Mouse (Mus musculus): ENCODE data around the gene Stk19. TPM values are rescaled to one million over a fixed set of nuclear protein-coding genes. Genes with fewer than 3 reads are reported as not detected.

Stk19 gene
- 18.5 and 20.3 TPM in 2 replicates for polyA plus RNA-seq (2012; ENCODE audit: insufficient read depth, insufficient read length, missing spikeins)

DNA sequence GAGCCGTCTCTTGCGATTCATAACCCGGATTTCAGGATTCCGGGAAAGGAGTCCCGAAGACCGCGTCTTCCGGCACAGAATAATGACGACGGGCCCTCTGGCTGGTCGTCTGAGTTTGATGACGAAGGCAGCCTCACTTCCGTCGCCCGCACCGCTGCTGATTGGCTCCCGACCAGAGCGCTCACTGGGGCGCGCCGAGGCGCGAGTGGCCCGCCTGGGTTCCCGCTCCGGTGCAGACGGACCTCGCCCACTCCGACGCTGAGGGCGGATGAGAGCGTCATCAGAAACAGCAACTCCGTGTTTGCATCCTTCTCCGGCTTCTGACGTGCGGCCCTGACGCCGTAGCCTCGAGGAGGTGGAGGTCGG lies at the start of gene Stk19, which contains the start of gene Dxo:
Gene Stk19 (minus strand): TSS at position 90 of the 366 bp plus-strand sequence.
Gene Dxo (plus strand): TSS at position 164 of the 366 bp plus-strand sequence.
- Histone ChIP-seq H3K4me1 (ENCODE audit: control insufficient read depth, insufficient read depth, insufficient read length, low read length) (0 out of 2 replicates have a peak, but pooled peaks cover 4% of the 10 kb centered on the region), H3K4me3 (ENCODE audit: insufficient read depth, low read depth, low read length) (peak within 1 kb of the TSS; percentile 83), H3K27ac (replicated peaks; ENCODE audit: low read depth, low read length) (peak within 1 kb of the TSS; percentile 39)

DNA sequence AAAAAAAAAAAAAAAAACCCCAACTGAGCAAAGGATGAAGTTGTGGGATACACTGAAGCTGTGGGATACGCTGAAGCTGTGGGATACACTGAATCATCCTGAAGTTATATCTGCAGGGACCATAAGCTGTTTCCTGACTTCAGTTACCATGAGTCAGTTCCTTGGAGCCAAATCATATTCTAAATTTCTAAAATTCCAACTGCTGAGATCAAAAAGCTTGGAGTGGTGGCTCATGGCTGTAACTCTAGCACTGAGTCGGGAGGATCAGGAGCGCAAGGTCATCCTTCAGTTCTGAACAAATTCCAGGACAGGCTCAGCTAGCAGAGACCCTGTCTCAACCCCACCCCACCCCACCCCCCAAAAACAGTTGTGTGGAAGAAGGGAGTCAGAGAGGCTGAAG lies 48.9 kb upstream of the Stk19 start:
- Histone ChIP-seq H3K4me3 (ENCODE audit: insufficient read depth, low read depth, low read length) (no peak overlapping the region), H3K4me1 (ENCODE audit: control insufficient read depth, insufficient read depth, insufficient read length, low read length) (no peaks in the 10 kb centered on the region), H3K27ac (replicated peaks; ENCODE audit: low read depth, low read length) (no peak overlapping the region)

GRCm38 (mm10) chr17:34884704-34885103 lies 48.0 kb upstream of the Stk19 start:
- Histone ChIP-seq H3K4me3 (ENCODE audit: insufficient read depth, low read depth, low read length) (no peak overlapping the region), H3K27ac (replicated peaks; ENCODE audit: low read depth, low read length) (no peak overlapping the region), H3K4me1 (ENCODE audit: control insufficient read depth, insufficient read depth, insufficient read length, low read length) (0 out of 2 replicates have a peak, but pooled peaks cover 2% of the 10 kb centered on the region)

GRCm38 (mm10) chr17:34883332-34883731 lies 46.6 kb upstream of the Stk19 start:
- Histone ChIP-seq H3K27ac (replicated peaks; ENCODE audit: low read depth, low read length) (no peak overlapping the region), H3K4me3 (ENCODE audit: insufficient read depth, low read depth, low read length) (no peak overlapping the region), H3K4me1 (ENCODE audit: control insufficient read depth, insufficient read depth, insufficient read length, low read length) (0 out of 2 replicates have a peak, but pooled peaks cover 2% of the 10 kb centered on the region)

- peak within 1 kb of the TSS; percentile 26; the same call in 1 of the 2 replicates for H3K4me3 ChIP-seq (ENCODE audit: insufficient read depth, low read depth, low read length)
Measured at GRCm38 (mm10) chr17:34881683-34882310, 45.1 kb upstream of the Stk19 start, which contains the start of gene Gm20547. Gm20547 (minus strand) TSS chr17:34882042.

GRCm38 (mm10) chr17:34881166-34881565 lies 44.4 kb upstream of the Stk19 start:
- no peak overlapping the region for H3K4me3 ChIP-seq (ENCODE audit: insufficient read depth, low read depth, low read length)
- H3K4me1 ChIP-seq (ENCODE audit: control insufficient read depth, insufficient read depth, insufficient read length, low read length): 0 out of 2 replicates have a peak, but pooled peaks cover 2% of the 10 kb centered on the region
- no peak overlapping the region for H3K27ac ChIP-seq (replicated peaks; ENCODE audit: low read depth, low read length)

More at GRCm38 (mm10) chr17:34881683-34882310, 45.1 kb upstream of the Stk19 start, which contains the start of gene Gm20547:
- 0 out of 2 replicates have a peak, but pooled peaks cover 2% of the 10 kb centered on the region for H3K4me1 ChIP-seq (ENCODE audit: control insufficient read depth, insufficient read depth, insufficient read length, low read length)
- no peak within 1 kb of the TSS for H3K27ac ChIP-seq (replicated peaks; ENCODE audit: low read depth, low read length)

- peak within 1 kb of the TSS; percentile 28; the same call in 1 of the 2 replicates for H3K4me3 ChIP-seq (ENCODE audit: insufficient read depth, low read depth, low read length)
- H3K4me1 ChIP-seq (ENCODE audit: control insufficient read depth, insufficient read depth, insufficient read length, low read length): 0 out of 2 replicates have a peak, but pooled peaks cover 2% of the 10 kb centered on the region
- H3K27ac ChIP-seq (replicated peaks; ENCODE audit: low read depth, low read length): no peak within 1 kb of the TSS
Measured at GRCm38 (mm10) chr17:34879336-34879879, 42.7 kb upstream of the Stk19 start, which contains the start of gene Zbtb12. Zbtb12 (plus strand) TSS chr17:34879483.

GRCm38 (mm10) chr17:34874321-34874720 lies 37.6 kb upstream of the Stk19 start:
- Histone ChIP-seq H3K27ac (replicated peaks; ENCODE audit: low read depth, low read length) (no peak overlapping the region), H3K4me1 (ENCODE audit: control insufficient read depth, insufficient read depth, insufficient read length, low read length) (no peaks in the 10 kb centered on the region), H3K4me3 (ENCODE audit: insufficient read depth, low read depth, low read length) (no peak overlapping the region)

DNA sequence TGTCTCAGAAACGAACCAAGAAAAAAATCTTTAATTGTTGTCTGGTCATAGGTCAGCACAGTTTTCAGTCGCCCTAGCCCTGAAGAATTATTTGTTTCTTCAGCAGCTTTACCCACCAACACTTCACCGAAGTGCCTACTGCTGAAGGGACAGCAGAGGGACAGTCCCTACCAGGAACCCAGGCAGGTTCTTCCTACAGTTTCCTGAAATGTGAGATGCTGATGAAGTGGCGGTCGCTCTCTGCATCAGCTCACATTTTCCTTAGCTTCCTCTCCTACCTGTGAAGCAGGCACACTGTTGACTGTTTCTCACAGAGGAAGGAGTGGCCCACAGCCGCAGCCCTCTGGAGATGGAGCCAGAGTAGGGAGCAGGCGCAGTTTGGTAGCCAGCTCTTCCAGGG lies 29.2 kb upstream of the Stk19 start:
- Histone ChIP-seq H3K4me3 (ENCODE audit: insufficient read depth, low read depth, low read length) (no peak overlapping the region), H3K4me1 (ENCODE audit: control insufficient read depth, insufficient read depth, insufficient read length, low read length) (no peaks in the 10 kb centered on the region), H3K27ac (replicated peaks; ENCODE audit: low read depth, low read length) (no peak overlapping the region)

- peak within 1 kb of the TSS; percentile 49; the same call in 1 of the 2 replicates for H3K27ac ChIP-seq (replicated peaks; ENCODE audit: low read depth, low read length)
- no peak within 1 kb of the TSS for H3K4me3 ChIP-seq (ENCODE audit: insufficient read depth, low read depth, low read length)
- no peaks in the 10 kb centered on the region for H3K4me1 ChIP-seq (ENCODE audit: control insufficient read depth, insufficient read depth, insufficient read length, low read length)
Measured at GRCm38 (mm10) chr17:34862416-34863081, 25.8 kb upstream of the Stk19 start, which contains the start of gene Cfb. Cfb (minus strand) TSS chr17:34862518.

DNA sequence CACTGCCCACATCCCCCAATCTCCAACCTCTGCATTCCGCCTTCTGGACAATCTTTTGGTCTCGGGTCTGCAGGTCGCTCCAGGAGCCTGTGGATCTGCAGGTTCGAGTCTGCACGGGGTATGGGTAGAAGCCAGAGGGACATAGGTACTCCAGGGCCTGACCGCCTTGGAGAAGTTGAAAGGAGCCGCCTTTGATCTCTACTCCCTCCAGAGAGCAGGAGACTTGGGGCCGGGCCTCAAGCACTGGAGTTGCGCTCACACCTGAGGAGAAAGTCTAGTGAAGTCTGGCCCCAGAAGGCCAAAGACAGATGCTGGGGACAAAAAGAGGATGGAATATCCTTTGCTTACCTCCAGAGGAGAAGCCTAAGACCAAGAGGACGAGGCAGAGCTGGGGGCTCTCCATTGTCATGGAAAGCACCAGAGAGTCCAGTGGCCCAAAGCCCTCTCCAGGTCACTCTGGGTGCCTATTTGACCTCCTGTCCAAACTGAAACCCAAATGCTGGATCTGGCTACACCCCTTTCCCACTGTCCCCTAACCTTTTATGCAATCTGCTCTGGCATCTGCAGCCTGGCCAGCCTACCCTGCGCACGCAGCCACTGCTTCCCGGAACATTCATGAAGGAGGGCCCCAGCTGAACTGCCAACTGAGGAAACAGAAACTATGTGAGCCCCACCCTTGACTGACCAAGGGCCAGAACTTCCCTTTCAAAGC lies 25.1 kb upstream of the Stk19 start:
- H3K4me1 ChIP-seq (ENCODE audit: control insufficient read depth, insufficient read depth, insufficient read length, low read length): no peaks in the 10 kb centered on the region
- peak overlapping the region; percentile 49; the same call in 1 of the 2 replicates for H3K27ac ChIP-seq (replicated peaks; ENCODE audit: low read depth, low read length)
- H3K4me3 ChIP-seq (ENCODE audit: insufficient read depth, low read depth, low read length): no peak overlapping the region

GRCm38 (mm10) chr17:34860514-34860913 lies 23.8 kb upstream of the Stk19 start:
- Histone ChIP-seq H3K27ac (replicated peaks; ENCODE audit: low read depth, low read length) (no peak overlapping the region), H3K4me1 (ENCODE audit: control insufficient read depth, insufficient read depth, insufficient read length, low read length) (no peaks in the 10 kb centered on the region), H3K4me3 (ENCODE audit: insufficient read depth, low read depth, low read length) (no peak overlapping the region)

DNA sequence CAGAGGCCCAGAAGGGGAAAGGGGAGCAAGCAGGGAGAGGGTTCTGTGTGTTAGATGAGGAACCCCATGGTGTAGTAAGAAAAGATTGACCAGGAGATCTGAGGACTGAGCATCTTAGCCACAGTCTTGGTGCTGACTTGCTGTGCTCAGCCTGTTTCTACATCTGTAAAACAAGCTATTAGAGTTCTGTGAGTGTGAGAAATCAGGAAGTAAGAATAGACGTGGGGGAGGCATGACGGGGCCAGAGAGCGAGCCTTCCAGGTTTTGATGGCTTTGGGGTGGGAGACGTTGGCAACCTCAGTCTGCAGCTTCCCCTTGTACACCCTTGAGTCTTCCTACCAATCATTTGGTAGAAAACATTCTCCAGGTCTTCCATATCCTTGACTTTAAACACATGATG lies 21.9 kb upstream of the Stk19 start:
- Histone ChIP-seq H3K27ac (replicated peaks; ENCODE audit: low read depth, low read length) (no peak overlapping the region), H3K4me3 (ENCODE audit: insufficient read depth, low read depth, low read length) (no peak overlapping the region), H3K4me1 (ENCODE audit: control insufficient read depth, insufficient read depth, insufficient read length, low read length) (no peaks in the 10 kb centered on the region)

DNA sequence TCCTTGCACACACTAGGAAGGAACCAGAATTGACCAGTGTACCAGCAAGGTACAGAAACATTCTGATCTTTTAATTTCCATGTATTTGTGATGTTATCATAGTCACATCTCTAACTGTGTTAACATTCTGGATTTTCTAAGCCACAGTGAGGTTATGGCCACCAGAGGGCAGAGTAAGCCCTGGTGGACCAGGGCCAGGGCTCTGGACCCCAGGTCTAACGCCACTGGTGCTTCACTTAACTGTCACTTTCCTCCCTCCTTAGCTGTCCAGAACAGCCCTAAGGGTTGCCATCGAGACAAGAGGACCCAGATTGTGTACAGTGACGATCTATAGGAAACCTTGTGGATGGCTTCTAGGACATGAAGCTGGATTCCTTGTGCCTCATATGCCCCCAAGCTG lies 19.1 kb upstream of the Stk19 start:
- Histone ChIP-seq H3K4me3 (ENCODE audit: insufficient read depth, low read depth, low read length) (no peak overlapping the region), H3K4me1 (ENCODE audit: control insufficient read depth, insufficient read depth, insufficient read length, low read length) (peaks cover 3% of the 10 kb centered on the region; the same call in 1 of the 2 replicates), H3K27ac (replicated peaks; ENCODE audit: low read depth, low read length) (no peak overlapping the region)

Data from brown adipose tissue, adult 24 weeks (tissue).